Mouse (Mus musculus): ENCODE results near the gene Pkdcc.
A peak's percentile ranks its signal among the peaks of the same experiment; 100 is the strongest.

Pkdcc gene

DNA sequence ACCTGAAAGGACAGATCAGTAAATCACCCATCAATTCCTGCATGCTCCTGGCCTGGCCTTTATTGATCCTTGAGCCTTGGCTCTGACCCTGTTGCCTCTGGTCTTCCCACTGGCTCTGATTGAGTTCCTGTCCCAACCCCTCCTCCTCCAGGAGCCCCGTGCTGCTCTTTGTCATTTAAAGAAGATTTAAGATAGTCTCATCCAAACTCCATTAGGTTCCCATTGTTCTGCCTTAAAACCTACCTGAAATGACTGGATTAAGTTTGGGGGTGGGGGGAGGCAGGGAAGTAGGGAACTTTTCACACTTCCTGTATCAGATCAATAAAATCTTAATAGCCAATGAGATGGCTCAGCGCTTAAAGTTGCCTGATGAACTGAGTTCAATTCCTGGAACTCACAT is 33.4 kb downstream of the Pkdcc start:
- DNase-seq = no peak

DNA sequence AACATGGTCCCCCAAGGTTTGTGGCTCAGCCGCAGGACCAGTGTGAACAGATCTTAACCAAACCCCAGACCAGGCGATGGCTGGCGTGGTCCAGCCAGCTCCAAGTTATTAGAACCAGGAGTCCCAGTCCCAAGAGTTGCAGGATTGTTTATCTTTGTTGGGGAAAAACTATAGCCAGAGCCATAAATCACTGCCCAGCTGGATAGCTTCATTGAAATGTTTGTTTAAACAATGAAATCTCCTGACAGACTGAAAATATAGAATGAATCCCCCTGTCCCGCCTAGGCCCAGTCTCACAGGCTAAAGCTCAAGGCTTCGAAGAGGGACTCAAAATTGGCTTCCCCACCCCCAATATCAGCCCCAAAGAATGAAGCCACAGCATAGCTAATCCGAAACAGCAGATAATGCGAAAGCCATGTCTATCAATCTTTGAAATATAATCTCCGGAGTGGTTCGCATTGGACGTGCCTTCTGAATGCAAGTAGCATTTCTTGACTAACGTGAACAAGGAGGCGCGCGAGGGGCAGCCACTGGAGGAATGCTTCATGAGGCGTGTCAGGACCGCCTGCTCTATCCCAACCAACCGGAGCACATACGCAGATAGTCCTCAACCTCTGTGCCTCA is 35.9 kb downstream of the Pkdcc start:
- DNase-seq = no peak

DNA sequence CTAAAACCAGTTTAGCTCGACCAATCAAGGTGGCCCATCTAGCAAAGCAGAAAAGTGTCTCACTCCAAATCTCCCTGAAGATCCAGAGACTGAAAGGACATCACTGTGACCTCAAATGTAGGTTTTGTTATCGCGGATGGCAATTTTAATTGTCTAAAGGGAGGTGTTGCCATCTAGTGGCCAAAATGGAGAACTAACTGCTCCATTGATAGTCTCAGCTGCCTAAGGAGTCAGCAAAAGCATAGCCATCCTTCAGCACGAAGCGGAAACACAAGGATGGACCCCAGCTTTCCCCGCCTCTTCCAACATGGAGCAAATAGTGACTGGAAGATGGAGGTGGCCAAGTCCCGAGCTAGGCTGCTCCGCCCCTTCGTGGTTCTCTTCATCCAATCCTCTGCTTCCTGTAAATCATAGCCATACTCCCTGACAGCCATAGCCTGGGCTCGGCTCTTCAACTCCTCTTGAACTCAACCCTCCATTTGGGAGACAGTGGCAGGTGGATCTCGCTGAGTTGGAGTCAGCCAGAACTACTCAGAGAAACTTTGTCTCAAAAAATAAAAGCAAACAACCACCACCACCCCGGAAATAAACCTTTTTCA is 38.1 kb downstream of the Pkdcc start:
- DNase-seq = peak; percentile 22

DNA sequence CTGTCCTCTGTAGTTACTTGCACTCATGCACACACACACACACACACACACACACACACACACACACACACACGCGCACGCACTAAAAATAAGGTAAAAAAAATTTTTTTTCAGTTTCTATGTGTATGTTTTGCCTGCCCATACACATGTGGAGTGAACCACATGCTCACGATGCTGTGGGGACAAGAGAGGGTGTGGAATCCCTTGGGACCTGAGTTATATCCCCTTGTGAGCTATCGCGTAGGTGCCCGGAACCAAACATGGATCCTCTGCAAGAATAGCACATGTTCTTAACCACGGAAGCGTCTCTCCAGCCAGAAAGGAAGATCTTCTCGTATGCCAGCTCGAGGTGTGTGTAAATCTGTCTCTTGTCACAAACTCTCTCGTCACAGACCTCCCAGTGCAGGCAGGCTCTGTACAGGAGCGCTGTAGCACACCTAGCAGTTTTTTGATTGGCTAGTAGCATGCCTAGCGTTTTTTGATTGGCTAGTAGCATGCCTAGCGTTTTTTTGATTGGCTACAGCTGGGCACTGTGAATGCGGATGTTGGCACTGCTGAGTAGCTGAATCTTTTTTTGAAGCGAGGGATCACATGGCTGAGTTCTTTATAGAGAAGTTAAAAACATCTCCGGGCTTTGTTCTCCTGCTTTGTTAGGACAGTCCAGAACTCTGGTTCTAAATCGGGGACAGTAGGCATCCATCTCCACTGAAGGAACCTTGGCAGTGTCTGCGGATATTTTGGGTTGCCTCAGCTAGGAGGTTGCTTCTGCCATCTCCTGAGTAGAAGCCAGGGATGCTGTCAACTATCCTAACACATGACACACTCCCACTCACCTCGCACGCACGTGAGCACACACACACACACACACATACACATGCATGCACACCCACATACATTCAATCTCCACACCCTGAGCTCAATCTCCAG is 52.4 kb downstream of the Pkdcc start:
- DNase-seq = peak; percentile 30

DNA sequence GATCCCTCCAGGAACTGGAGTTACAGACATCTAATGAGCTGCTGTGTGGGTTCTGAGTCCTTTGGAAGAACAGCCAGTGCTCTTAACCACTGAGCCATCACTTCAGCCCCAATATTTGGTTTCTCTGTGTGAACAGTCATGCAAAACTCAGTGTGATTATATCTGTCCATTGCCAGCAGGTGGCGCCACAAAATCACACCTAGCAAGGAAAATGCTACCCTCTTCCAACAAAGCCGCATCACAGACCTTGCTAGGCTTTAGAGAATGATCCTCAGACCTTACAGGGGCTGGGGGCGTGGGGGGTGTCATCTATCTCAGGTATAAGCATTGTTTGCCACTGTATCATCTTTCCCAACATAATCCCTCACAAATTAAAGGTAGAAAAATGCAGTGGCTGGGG is 56.4 kb downstream of the Pkdcc start:
- peak; percentile 41 for DNase-seq

DNA sequence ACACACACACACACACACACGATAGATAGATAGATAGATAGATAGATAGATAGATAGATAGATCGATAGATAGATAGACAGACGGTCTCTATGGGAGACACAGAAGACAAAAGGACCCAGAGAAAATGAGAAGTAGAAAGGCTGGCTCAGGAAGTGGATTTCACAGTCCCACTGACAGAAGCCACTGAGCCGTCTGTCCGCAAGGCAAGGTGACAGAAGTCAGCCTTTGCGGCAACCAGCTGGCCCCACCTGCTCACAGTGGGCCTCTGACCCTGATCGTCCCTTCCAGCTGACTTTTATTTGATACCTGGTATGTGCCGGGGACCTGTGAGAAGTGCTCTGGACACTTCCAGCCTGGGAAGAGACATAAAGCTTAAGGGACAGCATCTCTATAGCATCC is 57.5 kb downstream of the Pkdcc start:
- no peak for DNase-seq

DNA sequence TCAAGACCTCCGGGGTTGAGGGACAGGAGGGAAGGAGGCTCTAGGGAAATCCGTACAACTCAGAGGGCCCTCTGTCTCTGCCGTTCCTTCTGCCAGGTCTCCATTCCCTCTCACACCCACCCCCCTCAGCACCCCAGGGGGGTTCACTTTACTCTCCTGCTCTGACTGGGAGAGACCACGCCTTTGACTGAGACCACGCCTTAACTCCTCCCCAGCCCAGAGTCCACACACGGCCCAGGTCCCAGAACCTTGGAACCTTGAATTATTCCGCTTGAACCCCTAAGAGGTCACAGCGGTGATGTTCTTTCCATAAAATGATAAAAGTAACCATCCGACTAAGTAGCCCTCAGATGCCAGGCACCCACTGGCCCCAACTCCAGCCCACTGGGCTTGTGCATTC is 58.5 kb downstream of the Pkdcc start:
- no peak for DNase-seq

DNA sequence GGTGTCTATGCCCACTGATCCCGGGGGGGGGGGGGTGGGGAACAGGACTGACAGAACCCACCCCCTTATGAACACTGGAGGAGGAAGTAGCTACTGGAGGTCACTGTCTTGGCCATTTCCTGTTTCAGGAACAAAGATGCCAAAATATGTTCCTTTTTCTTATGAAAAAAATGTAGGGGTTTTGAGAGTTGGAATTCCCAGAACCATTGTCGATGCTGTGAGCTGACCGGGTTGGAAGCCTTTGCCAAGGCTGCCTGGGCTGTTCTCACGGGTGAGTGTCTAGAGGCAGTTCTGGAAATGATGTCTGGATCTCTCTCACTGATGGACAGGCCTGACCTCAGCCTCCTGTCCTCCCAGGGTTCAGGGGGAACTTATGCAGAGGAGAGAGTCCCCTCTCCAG is 59.0 kb downstream of the Pkdcc start:
- no peak for DNase-seq
